ENCODE assay signal across 20 mouse cellular contexts in genomic region chr7:29521365-29521764, GRCm38 (mm10). TPM values are rescaled to one million over a fixed set of nuclear protein-coding genes. Genes with fewer than 3 reads are reported as not detected.
DNase-seq lines count a peak whose midpoint lies in the region; ATAC-seq and TF ChIP-seq lines count a peak whose summit lies in the region.
"Had no signal": no experiment of that assay in that cellular context is flagged by ENCODE, and none has a peak within 500 bp of the region (broad histone marks: within the 10 kb centered on the region; RNA-seq: fewer than 3 reads in every experiment).

No protein-coding gene starts in this region.

- peak; percentile 65 for TF ChIP-seq CTCF in intestine, postnatal 0 days (IDR thresholded peaks at IDR 0.05; ENCODE audit: low read depth)
- TF ChIP-seq CTCF in lung, embryonic 14.5 days (IDR thresholded peaks at IDR 0.05; ENCODE audit: low read depth): peak; percentile 40
- peak; percentile 40; the same call in 1 of the 2 replicates for TF ChIP-seq CTCF in small intestine, adult 2 months (IDR thresholded peaks at IDR 0.05; ENCODE audit: extremely low read depth, insufficient read length, insufficient replicate concordance, low read depth, low read length)

- no peak overlapping the region for H3K4me2 ChIP-seq in intestine, postnatal 0 days (replicated peaks; ENCODE audit: low read depth)
- H3K4me2 ChIP-seq in intestine, embryonic 16.5 days (ENCODE audit: low read depth, low read length): no peak overlapping the region
- no peak overlapping the region for H3K4me2 ChIP-seq in lung, embryonic 14.5 days
- H3K4me2 ChIP-seq: embryonic facial prominence, embryonic 13.5 days; liver, embryonic 12.5 days had no signal

- no peak for TF ChIP-seq POLR2A in small intestine, adult 2 months (IDR thresholded peaks at IDR 0.05; ENCODE audit: low read depth, low read length)

- DNase-seq in cerebellum, adult 8-10 months: peak; percentile 16
- DNase-seq in lung, embryonic 14.5 days: no peak
- DNase-seq in lung, adult 18-20 months: no peak
- no peak for DNase-seq in layer of hippocampus, adult 18-20 months (ENCODE audit: low spot score in 2 of 2)
- DNase-seq: adrenal gland, postnatal 25 days; cerebellum, adult 2 months; gastrocnemius, postnatal 25 days; layer of hippocampus, adult 9-11 months; lung, postnatal 10 days; retina, postnatal 1 day had no signal

- no peak for ATAC-seq in cerebellum, adult (ENCODE audit: insufficient number of reproducible peaks, low FRiP score, low TSS enrichment)
- ATAC-seq in intestine, postnatal 0 days: no peak
- no peak for ATAC-seq in intestine, embryonic 16.5 days
- no peak for ATAC-seq in lung, embryonic 14.5 days (ENCODE audit: insufficient read depth)
- ATAC-seq: CD4-positive, CD25-positive, alpha-beta regulatory T cell, adult 4 months; forebrain, embryonic 14.5 days; inflammation-experienced regulatory T-cells, adult 6 months; liver, embryonic 12.5 days had no signal

- H3K4me3 ChIP-seq in intestine, postnatal 0 days (ENCODE audit: low read depth, low read length): no peak overlapping the region
- no peak overlapping the region for H3K4me3 ChIP-seq in intestine, embryonic 16.5 days (ENCODE audit: low read length)
- no peak overlapping the region for H3K4me3 ChIP-seq in lung, embryonic 14.5 days (ENCODE audit: low read depth, low read length)
- H3K4me3 ChIP-seq in small intestine, adult 2 months (ENCODE audit: low read depth, low read length): no peak overlapping the region
- H3K4me3 ChIP-seq: embryonic facial prominence, embryonic 13.5 days; heart, embryonic 10.5 days; liver, embryonic 12.5 days had no signal

- WGBS in intestine, postnatal 0 days: 58% methylated on average over 5 of the region's 5 CpGs
- WGBS in intestine, embryonic 16.5 days: 76% methylated on average over 5 of the region's 5 CpGs
- WGBS in lung, embryonic 14.5 days: 61% methylated on average over 5 of the region's 5 CpGs
- WGBS in small intestine, adult 2 months: 55% methylated on average over 5 of the region's 5 CpGs

- 0 out of 2 replicates have a peak overlapping the region, but pooled peaks have one; percentile 22 for H3K27ac ChIP-seq in intestine, postnatal 0 days (ENCODE audit: low read depth, low read length)
- H3K27ac ChIP-seq in intestine, embryonic 16.5 days (ENCODE audit: low read length): no peak overlapping the region; the same call in 1 of the 2 replicates
- H3K27ac ChIP-seq in lung, embryonic 14.5 days (ENCODE audit: low read depth): no peak overlapping the region
- no peak overlapping the region for H3K27ac ChIP-seq in small intestine, adult 2 months (ENCODE audit: insufficient read depth, low read depth, low read length)
- H3K27ac ChIP-seq: embryonic facial prominence, embryonic 13.5 days; heart, embryonic 10.5 days; liver, embryonic 12.5 days had no signal

- H3K36me3 ChIP-seq in intestine, postnatal 0 days (ENCODE audit: control insufficient read depth, insufficient read depth): no peaks in the 10 kb centered on the region
- H3K36me3 ChIP-seq in intestine, embryonic 16.5 days (ENCODE audit: control insufficient read depth, insufficient read depth, low read length): no peaks in the 10 kb centered on the region
- H3K36me3 ChIP-seq in lung, embryonic 14.5 days (ENCODE audit: insufficient read depth): 0 out of 2 replicates have a peak, but pooled peaks cover 1% of the 10 kb centered on the region
- no peaks in the 10 kb centered on the region for H3K36me3 ChIP-seq in small intestine, adult 2 months (ENCODE audit: control insufficient read depth, insufficient read depth, low read length)
- H3K36me3 ChIP-seq: embryonic facial prominence, embryonic 13.5 days; heart, embryonic 10.5 days; liver, embryonic 12.5 days had no signal

- H3K9me3 ChIP-seq in intestine, postnatal 0 days (ENCODE audit: control insufficient read depth): no peaks in the 10 kb centered on the region
- H3K9me3 ChIP-seq in intestine, embryonic 16.5 days (ENCODE audit: control insufficient read depth, low read length): no peaks in the 10 kb centered on the region
- H3K9me3 ChIP-seq in lung, embryonic 14.5 days (ENCODE audit: low read depth, low read length): no peaks in the 10 kb centered on the region
- H3K9me3 ChIP-seq: embryonic facial prominence, embryonic 13.5 days; heart, embryonic 10.5 days; liver, embryonic 12.5 days had no signal

- peaks cover 6% of the 10 kb centered on the region; the same call in 1 of the 2 replicates for H3K4me1 ChIP-seq in intestine, postnatal 0 days (replicated peaks; ENCODE audit: control insufficient read depth, insufficient read depth, low read length)
- H3K4me1 ChIP-seq in intestine, embryonic 16.5 days (ENCODE audit: control insufficient read depth, insufficient read depth, low read length): peaks cover 16% of the 10 kb centered on the region
- H3K4me1 ChIP-seq in lung, embryonic 14.5 days (ENCODE audit: insufficient read depth): 0 out of 2 replicates have a peak, but pooled peaks cover 7% of the 10 kb centered on the region
- H3K4me1 ChIP-seq in small intestine, adult 2 months (ENCODE audit: control insufficient read depth, insufficient read depth, insufficient read length, low read length): peaks cover 7% of the 10 kb centered on the region

- no peak overlapping the region for H3K9ac ChIP-seq in intestine, postnatal 0 days (ENCODE audit: low read depth, low read length)
- H3K9ac ChIP-seq in intestine, embryonic 16.5 days (ENCODE audit: low read depth, low read length): no peak overlapping the region
- H3K9ac ChIP-seq in lung, embryonic 14.5 days: no peak overlapping the region
- H3K9ac ChIP-seq: embryonic facial prominence, embryonic 13.5 days; liver, embryonic 12.5 days had no signal

- no peaks in the 10 kb centered on the region for H3K27me3 ChIP-seq in intestine, postnatal 0 days (replicated peaks; ENCODE audit: control insufficient read depth, insufficient read depth, low read length)
- H3K27me3 ChIP-seq in intestine, embryonic 16.5 days (replicated peaks; ENCODE audit: control insufficient read depth, insufficient read depth, low read length): no peaks in the 10 kb centered on the region
- H3K27me3 ChIP-seq in lung, embryonic 14.5 days (ENCODE audit: insufficient read depth, low read length): no peaks in the 10 kb centered on the region
- H3K27me3 ChIP-seq in small intestine, adult 2 months (ENCODE audit: control insufficient read depth, insufficient read depth, low read length): no peaks in the 10 kb centered on the region
- H3K27me3 ChIP-seq: embryonic facial prominence, embryonic 13.5 days; liver, embryonic 12.5 days had no signal

RNA-seq across cellular contexts. Expression of gene Sipa1l3, which starts 2.9 kb away (rescaled TPM):
- 22.0 and 25.6 TPM in 2 replicates for polyA plus RNA-seq in intestine, postnatal 0 days (2015; fragmentation: Nextera tagmentation; extraction: Ambion mirVana)
- 22.9 and 24.1 TPM in 2 replicates for polyA plus RNA-seq in intestine, embryonic 16.5 days (2015; fragmentation: Nextera tagmentation; extraction: Ambion mirVana)
- 20.2 and 20.4 TPM in 2 replicates for polyA plus RNA-seq in lung, embryonic 14.5 days (2014; fragmentation: Nextera tagmentation; extraction: Ambion mirVana)
- 79.0 and 192 TPM in 2 replicates for polyA plus RNA-seq in small intestine, adult 2 months (2012; rRNA removed)
- 100 to 1,000 TPM; 219 to 232 TPM for total RNA-seq in layer of hippocampus, adult 18-20 months (2021)
